Mouse (Mus musculus): ENCODE measurements around the gene Ercc1. TPM values are rescaled to one million over a fixed set of nuclear protein-coding genes. Genes with fewer than 3 reads are reported as not detected.

Ercc1 gene
- polyA plus RNA-seq, 1 experiment from 2014 or later = 16.8 TPM

GRCm38 (mm10) chr7:19319906-19320305 is 24.7 kb upstream of the Ercc1 start:
- peak overlapping the region; percentile 22 for H3K27ac ChIP-seq
- no peak overlapping the region; the same call in 1 of the 2 replicates for H3K4me3 ChIP-seq (ENCODE audit: inconsistent target)
- no peaks in the 10 kb centered on the region for H3K79me2 ChIP-seq (ENCODE audit: inconsistent target)
- no peaks in the 10 kb centered on the region for H3K36me3 ChIP-seq (ENCODE audit: inconsistent target)
- WGBS (ENCODE audit: missing documents) = 3% methylated on average over 37 of the region's 41 CpGs

GRCm38 (mm10) chr7:19320637-19321036 is 23.9 kb upstream of the Ercc1 start:
- Histone ChIP-seq H3K36me3 (ENCODE audit: inconsistent target) (no peaks in the 10 kb centered on the region), H3K79me2 (ENCODE audit: inconsistent target) (no peaks in the 10 kb centered on the region), H3K4me3 (ENCODE audit: inconsistent target) (no peak overlapping the region), H3K27ac (no peak overlapping the region)
- WGBS (ENCODE audit: missing documents) = 57% methylated on average over 7 of the region's 7 CpGs

GRCm38 (mm10) chr7:19321464-19321863 is 23.1 kb upstream of the Ercc1 start:
- Histone ChIP-seq H3K36me3 (ENCODE audit: inconsistent target) (no peaks in the 10 kb centered on the region), H3K27ac (no peak overlapping the region), H3K4me3 (ENCODE audit: inconsistent target) (no peak overlapping the region), H3K79me2 (ENCODE audit: inconsistent target) (no peaks in the 10 kb centered on the region)
- WGBS (ENCODE audit: missing documents) = 9% methylated on average over 5 of the region's 5 CpGs

GRCm38 (mm10) chr7:19322489-19322888 is 22.1 kb upstream of the Ercc1 start:
- Histone ChIP-seq H3K79me2 (ENCODE audit: inconsistent target) (no peaks in the 10 kb centered on the region), H3K27ac (no peak overlapping the region), H3K36me3 (ENCODE audit: inconsistent target) (no peaks in the 10 kb centered on the region), H3K4me3 (ENCODE audit: inconsistent target) (no peak overlapping the region)
- 81% methylated on average over 9 of the region's 9 CpGs for WGBS (ENCODE audit: missing documents)

GRCm38 (mm10) chr7:19324221-19324620 is 20.4 kb upstream of the Ercc1 start:
- H3K79me2 ChIP-seq (ENCODE audit: inconsistent target) = no peaks in the 10 kb centered on the region
- 96% methylated on average over 11 of the region's 11 CpGs for WGBS (ENCODE audit: missing documents)
- H3K4me3 ChIP-seq (ENCODE audit: inconsistent target) = no peak overlapping the region
- H3K27ac ChIP-seq = no peak overlapping the region
- H3K36me3 ChIP-seq (ENCODE audit: inconsistent target) = no peaks in the 10 kb centered on the region

- WGBS (ENCODE audit: missing documents) = 54% methylated on average over 20 of the region's 21 CpGs
- Histone ChIP-seq H3K27ac (no peak overlapping the region), H3K4me3 (ENCODE audit: inconsistent target) (no peak overlapping the region)
These were observed 19.0 kb upstream of the Ercc1 start for GRCm38 (mm10) chr7:19325262-19326199.

GRCm38 (mm10) chr7:19326359-19326758 is 18.2 kb upstream of the Ercc1 start:
- no peaks in the 10 kb centered on the region for H3K79me2 ChIP-seq (ENCODE audit: inconsistent target)
- no peak overlapping the region for H3K27ac ChIP-seq
- WGBS (ENCODE audit: missing documents) = under 1% methylated on average over 18 of the region's 20 CpGs
- H3K36me3 ChIP-seq (ENCODE audit: inconsistent target) = no peaks in the 10 kb centered on the region
- H3K4me3 ChIP-seq (ENCODE audit: inconsistent target) = peak overlapping the region; percentile 24; the same call in 1 of the 2 replicates

More at GRCm38 (mm10) chr7:19325262-19326199, 19.0 kb upstream of the Ercc1 start:
- no peaks in the 10 kb centered on the region for H3K36me3 ChIP-seq (ENCODE audit: inconsistent target)
- H3K79me2 ChIP-seq (ENCODE audit: inconsistent target) = no peaks in the 10 kb centered on the region

GRCm38 (mm10) chr7:19327128-19327527 is 17.4 kb upstream of the Ercc1 start:
- Histone ChIP-seq H3K4me3 (ENCODE audit: inconsistent target) (peak overlapping the region; percentile 24; the same call in 1 of the 2 replicates), H3K79me2 (ENCODE audit: inconsistent target) (no peaks in the 10 kb centered on the region), H3K27ac (no peak overlapping the region), H3K36me3 (ENCODE audit: inconsistent target) (no peaks in the 10 kb centered on the region)
- WGBS (ENCODE audit: missing documents) = 7% methylated on average over 18 of the region's 22 CpGs

- Histone ChIP-seq H3K79me2 (ENCODE audit: inconsistent target) (no peaks in the 10 kb centered on the region), H3K4me3 (ENCODE audit: inconsistent target) (no peak overlapping the region), H3K27ac (no peak overlapping the region), H3K36me3 (ENCODE audit: inconsistent target) (no peaks in the 10 kb centered on the region)
- 75% methylated on average over 5 of the region's 5 CpGs for WGBS (ENCODE audit: missing documents)
These were observed 16.8 kb upstream of the Ercc1 start for GRCm38 (mm10) chr7:19327782-19328181.

- no peaks in the 10 kb centered on the region for H3K36me3 ChIP-seq (ENCODE audit: inconsistent target)
These were observed 16.2 kb upstream of the Ercc1 start for GRCm38 (mm10) chr7:19328425-19328824.

GRCm38 (mm10) chr7:19331910-19332309 is 12.7 kb upstream of the Ercc1 start:
- WGBS (ENCODE audit: missing documents) = 84% methylated on average over 2 of the region's 2 CpGs
- H3K4me3 ChIP-seq (ENCODE audit: inconsistent target) = no peak overlapping the region
- no peak overlapping the region for H3K27ac ChIP-seq
- H3K79me2 ChIP-seq (ENCODE audit: inconsistent target) = no peaks in the 10 kb centered on the region
- no peaks in the 10 kb centered on the region for H3K36me3 ChIP-seq (ENCODE audit: inconsistent target)

More at GRCm38 (mm10) chr7:19328425-19328824, 16.2 kb upstream of the Ercc1 start:
- no peaks in the 10 kb centered on the region for H3K79me2 ChIP-seq (ENCODE audit: inconsistent target)
- no peak overlapping the region for H3K4me3 ChIP-seq (ENCODE audit: inconsistent target)
- H3K27ac ChIP-seq = no peak overlapping the region

GRCm38 (mm10) chr7:19332709-19333352 is 11.7 kb upstream of the Ercc1 start:
- Histone ChIP-seq H3K27ac (peak overlapping the region; percentile 38; the same call in 1 of the 2 replicates), H3K4me3 (ENCODE audit: inconsistent target) (peak overlapping the region; percentile 31), H3K79me2 (ENCODE audit: inconsistent target) (no peaks in the 10 kb centered on the region), H3K36me3 (ENCODE audit: inconsistent target) (no peaks in the 10 kb centered on the region)
- WGBS (ENCODE audit: missing documents) = 1% methylated on average over 37 of the region's 52 CpGs

GRCm38 (mm10) chr7:19335583-19335982 is 9.0 kb upstream of the Ercc1 start:
- no peaks in the 10 kb centered on the region for H3K36me3 ChIP-seq (ENCODE audit: inconsistent target)
- no peak overlapping the region for H3K4me3 ChIP-seq (ENCODE audit: inconsistent target)
- no peak overlapping the region for H3K27ac ChIP-seq
- H3K79me2 ChIP-seq (ENCODE audit: inconsistent target) = no peaks in the 10 kb centered on the region
- 41% methylated on average over 3 of the region's 3 CpGs for WGBS (ENCODE audit: missing documents)

- WGBS (ENCODE audit: missing documents) = 56% methylated on average over 10 of the region's 10 CpGs
- Histone ChIP-seq H3K27ac (no peak overlapping the region), H3K36me3 (ENCODE audit: inconsistent target) (no peaks in the 10 kb centered on the region), H3K79me2 (ENCODE audit: inconsistent target) (no peaks in the 10 kb centered on the region), H3K4me3 (ENCODE audit: inconsistent target) (no peak overlapping the region)
These were observed 7.5 kb upstream of the Ercc1 start for GRCm38 (mm10) chr7:19337122-19337521.

- H3K36me3 ChIP-seq (ENCODE audit: inconsistent target) = no peaks in the 10 kb centered on the region
- H3K79me2 ChIP-seq (ENCODE audit: inconsistent target) = no peaks in the 10 kb centered on the region
- no peak overlapping the region for H3K27ac ChIP-seq
- no peak overlapping the region for H3K4me3 ChIP-seq (ENCODE audit: inconsistent target)
- WGBS (ENCODE audit: missing documents) = 55% methylated on average over 2 of the region's 2 CpGs
These were observed 6.5 kb upstream of the Ercc1 start for GRCm38 (mm10) chr7:19338060-19338459.
